Mouse (Mus musculus) heart, embryonic 13.5 days (tissue): ENCODE data around the gene Abca17. TPM values are rescaled to one million over a fixed set of nuclear protein-coding genes. Genes with fewer than 3 reads are reported as not detected.

Experiments
- ATAC-seq: fragments of 200-750 bp; cut with Nextera tagmentation; 2 replicates; pipeline ENCODE4 v1.8.0; 2017; ENCODE audit warnings: moderate TSS enrichment; ENCODE audit not compliant: insufficient number of reproducible peaks, low FRiP score, low TSS enrichment; ENCODE audit errors: extremely low read depth
- H3K27ac ChIP-seq: fragments of 300-500 bp; sonication (generic); replicated peaks from 2 replicates; pipeline ENCODE4 v1.5.1; 2015; ENCODE audit warnings: moderate library complexity, mild to moderate bottlenecking, inconsistent platforms
- H3K27me3 ChIP-seq: fragments of 300-500 bp; sonication (generic); replicated peaks from 2 replicates; pipeline ENCODE4 v1.6.1; 2015; ENCODE audit warnings: mild to moderate bottlenecking, inconsistent platforms
- H3K36me3 ChIP-seq: fragments of 300-500 bp; sonication (generic); 2 replicates; pipeline ENCODE4 v1.6.1; 2015; ENCODE audit warnings: mild to moderate bottlenecking, inconsistent platforms
- H3K4me1 ChIP-seq: fragments of 300-500 bp; sonication (generic); 2 replicates; pipeline ENCODE4 v1.6.1; 2015; ENCODE audit warnings: inconsistent platforms
- H3K4me2 ChIP-seq: fragments of 300-500 bp; sonication (generic); 2 replicates; pipeline ENCODE4 v1.6.1; 2015; ENCODE audit warnings: inconsistent platforms, mild to moderate bottlenecking, moderate library complexity
- H3K4me3 ChIP-seq: fragments of 300-500 bp; sonication (generic); 2 replicates; pipeline ENCODE4 v1.5.1; 2015; ENCODE audit warnings: moderate library complexity, mild to moderate bottlenecking, inconsistent platforms
- H3K9ac ChIP-seq: fragments of 300-500 bp; sonication (generic); 2 replicates; pipeline ENCODE4 v1.6.1; 2015; ENCODE audit warnings: inconsistent platforms, mild to moderate bottlenecking, moderate library complexity
- H3K9me3 ChIP-seq: fragments of 300-500 bp; sonication (generic); 2 replicates; pipeline ENCODE4 v1.6.1; 2016; ENCODE audit warnings: inconsistent platforms
- WGBS: fragments of 180-500 bp; shearing (Covaris S2); methylation state at CpG from one replicate; pipeline ENCODE4 v1.1.7; 2015; ENCODE audit warnings: mixed read lengths; 5-methylcytosine and 5-hydroxymethylcytosine counted together
- polyA plus RNA-seq: library from polyadenylated mRNA; unstranded; fragments of >200 nt; fragmentation: Nextera tagmentation; extraction: Ambion mirVana; gene quantifications from 2 replicates; pipeline ENCODE4 v1.2.1, GENCODE M21; 2015

Gene Abca17
- polyA plus RNA-seq, 1 experiment from 2014 or later: 0.11 TPM

- peaks cover 8% of the 10 kb centered on the region for H3K4me1 ChIP-seq
- H3K27me3 ChIP-seq: peaks cover 24% of the 10 kb centered on the region
- 51% methylated on average over 7 of the region's 7 CpGs for WGBS
- H3K4me3 ChIP-seq: no peak overlapping the region
- no peaks in the 10 kb centered on the region for H3K36me3 ChIP-seq
- no peak overlapping the region for H3K4me2 ChIP-seq
- H3K27ac ChIP-seq: no peak overlapping the region
- no peak overlapping the region for H3K9ac ChIP-seq
- no peaks in the 10 kb centered on the region for H3K9me3 ChIP-seq
- ATAC-seq: no peak
Observed at GRCm38 (mm10) chr17:24346831-24347230, 4.0 kb downstream of the Abca17 start.

GRCm38 (mm10) chr17:24344672-24345071 is 6.2 kb downstream of the Abca17 start:
- H3K27me3 ChIP-seq: peaks cover 7% of the 10 kb centered on the region; the same call in 1 of the 2 replicates
- ATAC-seq: no peak
- WGBS: 82% methylated on average over 8 of the region's 8 CpGs
- no peak overlapping the region for H3K4me2 ChIP-seq
- no peaks in the 10 kb centered on the region for H3K36me3 ChIP-seq
- no peak overlapping the region for H3K4me3 ChIP-seq
- no peak overlapping the region for H3K27ac ChIP-seq
- H3K9me3 ChIP-seq: no peaks in the 10 kb centered on the region
- H3K9ac ChIP-seq: no peak overlapping the region
- H3K4me1 ChIP-seq: no peaks in the 10 kb centered on the region

DNA sequence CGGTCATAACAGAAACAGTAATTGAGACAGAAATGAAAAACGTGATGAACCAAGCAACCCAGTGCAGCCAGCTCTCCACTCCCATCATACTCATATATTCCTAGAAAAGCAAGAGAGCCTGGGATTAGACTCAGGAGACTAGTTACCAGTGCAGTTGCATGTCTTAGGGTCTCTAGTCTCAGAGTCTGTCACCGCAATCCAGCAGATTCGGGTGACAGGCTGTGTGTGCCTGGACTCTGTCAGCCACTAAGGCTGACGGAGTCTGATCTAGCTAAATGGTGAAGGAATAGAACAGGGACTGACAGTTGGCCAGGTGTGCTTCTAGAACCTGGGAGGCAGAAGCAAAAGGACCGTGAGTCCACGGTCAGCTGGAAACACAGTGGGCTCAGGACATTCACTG is 23.2 kb downstream of the Abca17 start:
- Histone ChIP-seq H3K27ac (no peak overlapping the region), H3K27me3 (no peaks in the 10 kb centered on the region), H3K4me2 (no peak overlapping the region), H3K4me3 (no peak overlapping the region), H3K4me1 (no peaks in the 10 kb centered on the region), H3K36me3 (no peaks in the 10 kb centered on the region), H3K9me3 (0 out of 2 replicates have a peak, but pooled peaks cover 2% of the 10 kb centered on the region), H3K9ac (no peak overlapping the region)
- no peak for ATAC-seq
- 63% methylated on average over 7 of the region's 7 CpGs for WGBS

DNA sequence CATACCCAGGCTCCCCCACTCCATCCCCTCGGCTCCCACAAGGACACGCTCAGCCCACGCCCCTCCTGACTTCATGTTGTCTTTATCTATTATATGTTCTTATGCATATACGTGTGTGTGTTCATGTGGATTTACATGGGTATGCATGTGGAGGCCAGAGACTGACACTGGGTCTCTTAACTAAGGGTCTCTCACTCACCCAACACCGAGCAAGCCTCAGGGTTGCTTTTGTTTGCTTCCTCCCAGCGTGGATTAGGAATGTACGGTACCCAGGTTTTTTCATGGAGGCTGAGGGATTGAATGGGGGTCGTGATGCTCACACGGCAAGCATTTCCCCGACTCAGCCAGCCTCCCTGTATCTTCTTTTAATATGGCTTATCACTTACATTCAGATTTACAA is 25.8 kb downstream of the Abca17 start:
- Histone ChIP-seq H3K4me1 (no peaks in the 10 kb centered on the region), H3K27me3 (no peaks in the 10 kb centered on the region), H3K4me3 (no peak overlapping the region), H3K9ac (no peak overlapping the region), H3K4me2 (no peak overlapping the region), H3K36me3 (no peaks in the 10 kb centered on the region), H3K9me3 (peaks cover 12% of the 10 kb centered on the region; the same call in 1 of the 2 replicates), H3K27ac (no peak overlapping the region)
- ATAC-seq: no peak
- WGBS: 80% methylated on average over 10 of the region's 10 CpGs

DNA sequence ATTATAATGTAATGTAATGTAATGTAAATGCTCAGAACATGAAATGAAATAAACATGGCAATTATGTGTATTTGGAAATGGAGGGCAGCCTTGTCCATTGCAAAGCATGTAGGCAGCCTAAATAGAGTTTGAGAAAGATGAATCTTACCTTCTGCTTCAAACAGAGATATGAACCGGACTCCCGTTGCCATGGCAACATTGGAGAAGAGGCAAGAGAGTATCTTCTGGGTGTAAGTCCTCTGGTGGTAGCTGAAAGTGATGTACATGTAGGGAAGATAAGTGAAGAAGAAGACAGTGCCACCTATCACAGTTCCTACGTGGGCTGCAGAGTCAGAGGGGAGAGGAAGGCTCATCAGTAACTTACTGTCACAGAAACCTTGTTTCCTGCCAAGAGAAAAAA is 30.0 kb downstream of the Abca17 start:
- Histone ChIP-seq H3K9me3 (peaks cover 12% of the 10 kb centered on the region; the same call in 1 of the 2 replicates), H3K4me1 (no peaks in the 10 kb centered on the region), H3K27me3 (no peaks in the 10 kb centered on the region), H3K36me3 (no peaks in the 10 kb centered on the region), H3K4me2 (no peak overlapping the region), H3K9ac (no peak overlapping the region), H3K27ac (no peak overlapping the region), H3K4me3 (no peak overlapping the region)
- WGBS: 80% methylated on average over 3 of the region's 3 CpGs
- ATAC-seq: no peak

DNA sequence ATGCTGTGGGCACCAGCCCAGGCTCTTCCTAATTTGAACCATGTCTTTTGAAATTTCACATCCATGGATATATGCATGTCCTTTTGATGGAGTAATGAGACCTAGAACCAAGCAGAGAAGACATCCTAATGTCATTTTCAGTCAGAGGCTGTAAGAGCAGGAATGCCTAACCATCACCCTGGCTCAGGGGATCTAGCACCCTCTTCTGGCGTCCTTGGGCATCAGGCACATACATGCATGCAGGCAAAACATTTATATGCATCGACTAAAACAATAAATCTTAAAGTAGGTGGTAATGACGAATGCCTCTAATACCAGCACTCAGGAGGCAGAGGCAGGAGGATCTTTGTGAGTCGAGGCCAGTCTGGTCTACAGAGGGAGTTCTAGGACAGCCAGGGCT is 43.4 kb downstream of the Abca17 start:
- ATAC-seq: no peak
- Histone ChIP-seq H3K4me3 (no peak overlapping the region), H3K4me1 (no peaks in the 10 kb centered on the region), H3K27me3 (no peaks in the 10 kb centered on the region), H3K27ac (no peak overlapping the region), H3K4me2 (no peak overlapping the region), H3K36me3 (no peaks in the 10 kb centered on the region), H3K9me3 (no peaks in the 10 kb centered on the region), H3K9ac (no peak overlapping the region)
- WGBS: 37% methylated on average over 4 of the region's 4 CpGs

- peaks cover 11% of the 10 kb centered on the region for H3K4me1 ChIP-seq
- no peaks in the 10 kb centered on the region for H3K27me3 ChIP-seq
- no peak for ATAC-seq
- 25% methylated on average over 4 of the region's 4 CpGs for WGBS
- H3K27ac ChIP-seq: peak overlapping the region; percentile 50
- H3K9me3 ChIP-seq: peaks cover 3% of the 10 kb centered on the region; the same call in 1 of the 2 replicates
- H3K4me3 ChIP-seq: no peak overlapping the region
- H3K36me3 ChIP-seq: no peaks in the 10 kb centered on the region
- no peak overlapping the region for H3K9ac ChIP-seq
- H3K4me2 ChIP-seq: no peak overlapping the region
Observed at GRCm38 (mm10) chr17:24300651-24301050, 50.2 kb downstream of the Abca17 start.

DNA sequence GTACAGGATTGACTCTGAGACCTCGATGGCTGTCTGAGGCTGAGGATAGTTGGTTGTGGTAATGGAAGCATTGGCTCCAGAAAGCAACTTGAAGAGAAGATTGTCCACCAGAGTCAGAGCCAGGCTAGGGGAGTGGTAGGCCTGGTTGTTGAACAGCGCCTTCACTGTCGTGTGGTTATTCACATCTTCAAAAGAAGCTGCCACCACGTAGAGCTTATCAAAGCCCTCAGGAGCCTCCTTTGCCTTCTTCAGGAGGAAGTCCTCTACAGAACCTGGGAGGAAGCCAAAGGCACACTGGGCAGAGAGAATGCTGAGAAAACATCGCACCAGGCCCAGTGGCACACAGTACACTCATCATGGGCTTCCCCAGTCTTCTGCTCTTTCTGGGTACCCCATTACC is 61.5 kb downstream of the Abca17 start:
- H3K9ac ChIP-seq: no peak overlapping the region
- no peak overlapping the region for H3K4me3 ChIP-seq
- no peaks in the 10 kb centered on the region for H3K9me3 ChIP-seq
- H3K27me3 ChIP-seq: no peaks in the 10 kb centered on the region
- H3K4me1 ChIP-seq: no peaks in the 10 kb centered on the region
- H3K4me2 ChIP-seq: no peak overlapping the region
- no peaks in the 10 kb centered on the region for H3K36me3 ChIP-seq
- H3K27ac ChIP-seq: no peak overlapping the region
- no peak for ATAC-seq
- WGBS: 64% methylated on average over 5 of the region's 5 CpGs

DNA sequence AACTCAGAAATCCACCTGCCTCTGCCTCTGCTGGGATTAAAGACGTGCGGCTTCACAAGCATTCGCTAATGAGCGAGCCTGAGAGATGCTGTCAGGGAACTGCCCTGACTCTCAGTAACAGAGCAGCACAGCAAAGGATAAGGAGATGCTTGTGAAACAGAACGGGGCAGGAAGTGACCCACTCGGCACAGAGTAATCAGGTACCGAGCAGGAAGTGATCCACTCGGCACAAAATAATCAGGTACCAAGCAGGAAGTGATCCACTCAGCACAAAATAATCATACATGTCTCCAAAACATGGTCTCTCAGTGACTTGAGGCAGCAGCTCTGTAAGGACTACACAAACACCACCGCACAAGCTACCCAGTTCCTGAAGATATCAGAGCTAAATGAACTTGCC is 62.4 kb downstream of the Abca17 start:
- H3K9ac ChIP-seq: no peak overlapping the region
- 75% methylated on average over 9 of the region's 9 CpGs for WGBS

GRCm38 (mm10) chr17:24285680-24286079 is 65.2 kb downstream of the Abca17 start:
- Histone ChIP-seq H3K36me3 (no peaks in the 10 kb centered on the region), H3K4me2 (no peak overlapping the region), H3K27ac (no peak overlapping the region), H3K9me3 (no peaks in the 10 kb centered on the region), H3K9ac (no peak overlapping the region), H3K4me3 (no peak overlapping the region), H3K4me1 (0 out of 2 replicates have a peak, but pooled peaks cover 4% of the 10 kb centered on the region), H3K27me3 (no peaks in the 10 kb centered on the region)
- WGBS: 64% methylated on average over 3 of the region's 3 CpGs
- ATAC-seq: no peak

More for the DNA sequence above, 62.4 kb downstream of the Abca17 start:
- H3K4me1 ChIP-seq: 0 out of 2 replicates have a peak, but pooled peaks cover 1% of the 10 kb centered on the region
- no peaks in the 10 kb centered on the region for H3K36me3 ChIP-seq
- H3K27ac ChIP-seq: no peak overlapping the region
- ATAC-seq: no peak
- no peak overlapping the region for H3K4me3 ChIP-seq
- H3K27me3 ChIP-seq: no peaks in the 10 kb centered on the region
- H3K9me3 ChIP-seq: no peaks in the 10 kb centered on the region
- H3K4me2 ChIP-seq: no peak overlapping the region

- no peaks in the 10 kb centered on the region for H3K36me3 ChIP-seq
- H3K27me3 ChIP-seq: no peaks in the 10 kb centered on the region
- 0 out of 2 replicates have a peak, but pooled peaks cover 4% of the 10 kb centered on the region for H3K4me1 ChIP-seq
- no peak overlapping the region for H3K9ac ChIP-seq
- ATAC-seq: no peak
- WGBS: 48% methylated on average over 9 of the region's 9 CpGs
- H3K4me2 ChIP-seq: peak overlapping the region; percentile 14; the same call in 1 of the 2 replicates
- no peaks in the 10 kb centered on the region for H3K9me3 ChIP-seq
- H3K4me3 ChIP-seq: no peak overlapping the region
- H3K27ac ChIP-seq: no peak overlapping the region
Observed at GRCm38 (mm10) chr17:24283266-24283818, 67.5 kb downstream of the Abca17 start.

DNA sequence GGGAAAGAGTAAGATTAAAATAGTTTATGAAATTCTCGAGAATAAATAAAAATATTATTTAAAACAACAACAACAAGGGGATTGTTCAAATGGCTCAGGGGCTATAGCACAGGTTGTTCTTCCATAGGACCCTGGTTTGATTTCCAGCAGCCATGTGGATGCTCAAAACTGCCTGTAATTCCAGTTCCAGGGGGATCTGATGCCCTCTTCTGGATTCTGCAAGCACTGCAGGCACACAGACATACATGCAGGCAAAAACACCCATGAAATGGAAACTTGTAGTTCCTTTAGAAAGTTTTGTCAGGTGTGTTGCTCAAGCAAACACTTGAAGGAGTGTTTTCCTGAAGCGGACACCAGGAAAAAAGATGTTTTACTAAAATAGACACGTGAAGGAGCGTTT is 68.2 kb downstream of the Abca17 start:
- H3K9me3 ChIP-seq: peaks cover 2% of the 10 kb centered on the region; the same call in 1 of the 2 replicates
- H3K36me3 ChIP-seq: no peaks in the 10 kb centered on the region
- H3K4me3 ChIP-seq: no peak overlapping the region
- no peak overlapping the region for H3K27ac ChIP-seq
- H3K4me1 ChIP-seq: 0 out of 2 replicates have a peak, but pooled peaks cover 4% of the 10 kb centered on the region
- WGBS: 64% methylated on average over 4 of the region's 4 CpGs
- no peak overlapping the region for H3K4me2 ChIP-seq
- no peak overlapping the region for H3K9ac ChIP-seq
- no peak for ATAC-seq
- H3K27me3 ChIP-seq: no peaks in the 10 kb centered on the region
